Mouse (Mus musculus) cerebellum, adult 2 months (tissue): ENCODE measurements around the gene Pacsin1.

Experiments used
- CTCF ChIP-seq: fragments of 200-500 bp; IDR thresholded peaks from 2 replicates; pipeline ENCODE4 v1.5.1; 2011; ENCODE audit warnings: low read depth, mild to moderate bottlenecking, control low read depth, low read length, moderate library complexity, borderline replicate concordance; ENCODE audit not compliant: insufficient read depth
- POLR2A ChIP-seq: fragments of 200-500 bp; IDR thresholded peaks from 2 replicates; pipeline ENCODE4 v1.6.1; 2011; ENCODE audit warnings: low read length, control low read depth, borderline replicate concordance; ENCODE audit not compliant: insufficient read depth

DNA sequence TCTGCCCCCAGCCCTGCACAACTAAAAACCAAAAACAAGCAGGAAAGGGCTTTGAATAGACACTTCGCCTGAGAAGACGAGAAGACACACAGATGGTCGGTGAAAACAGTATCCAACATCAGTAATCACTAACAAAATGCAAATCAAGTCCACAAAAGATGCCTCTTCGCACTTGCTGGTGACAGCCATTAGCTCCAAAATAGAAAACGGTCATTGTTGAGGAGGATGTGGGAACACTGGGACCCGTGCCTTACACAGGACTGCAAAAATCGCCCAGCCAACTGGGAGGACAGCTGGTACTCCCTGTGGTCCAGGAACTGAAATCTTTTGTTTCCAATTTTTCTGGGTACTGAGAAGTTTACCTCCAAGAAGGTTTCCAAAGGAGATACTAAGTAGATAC, 18.6 kb downstream of the Pacsin1 start:
- no peak for TF ChIP-seq POLR2A
- TF ChIP-seq CTCF, result no peak
